Mouse (Mus musculus) inflammation-experienced regulatory T-cells, adult 16 weeks (primary cell): ENCODE measurements around the gene Olfr659. TPM values are rescaled to one million over a fixed set of nuclear protein-coding genes. Genes with fewer than 3 reads are reported as not detected.

Experiments
- polyA plus RNA-seq: library from polyadenylated mRNA; unstranded; fragments of 100-300 nt; shearing (Covaris generic); gene quantifications from one replicate; pipeline ENCODE4 v1.2.1, GENCODE M21; 2017

Olfr659 gene
- polyA plus RNA-seq: 0.10 TPM

DNA sequence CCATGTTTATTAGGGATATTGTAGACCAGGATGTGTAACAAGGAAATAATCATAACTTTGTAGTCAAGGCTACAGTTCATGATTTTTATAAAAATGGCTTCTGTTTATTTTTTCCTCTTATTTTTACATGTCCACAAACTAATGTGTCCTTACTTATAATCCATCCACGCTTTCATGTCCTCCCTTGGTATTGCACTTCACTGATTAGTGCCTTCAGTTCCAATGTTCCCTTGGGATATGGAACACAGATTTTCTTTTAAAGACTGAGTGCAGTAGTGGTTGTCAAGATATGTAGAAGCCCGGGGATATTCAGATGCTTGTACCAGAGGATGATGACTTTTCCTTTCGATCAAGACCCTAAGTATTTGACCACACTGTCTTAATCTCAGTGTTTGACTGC is at the start of gene Olfr659:
Gene Olfr659, plus strand, starts transcription at position 301 of the 400 bp plus-strand sequence.

GRCm38 (mm10) chr7:104624494-104624893 is 42.1 kb upstream of the Olfr659 start, which contains the start of gene Olfr657:
Gene Olfr657, plus strand, starts transcription at chr7:104624794.

GRCm38 (mm10) chr7:104646841-104647482 is 19.6 kb upstream of the Olfr659 start, which contains the start of gene Olfr658:
Gene Olfr658, minus strand, starts transcription at chr7:104647305.

GRCm38 (mm10) chr7:104686201-104686600 is 19.6 kb downstream of the Olfr659 start, which contains the start of gene Olfr661:
Gene Olfr661, plus strand, starts transcription at chr7:104686501.

Other genes starting within 250 kb of the Olfr659 start
- 67.1 TPM for gene Trim30a, start 201.6 kb upstream of the Olfr659 start, polyA plus RNA-seq
- 28.0 TPM for gene Trim30d, start 158.9 kb upstream of the Olfr659 start, polyA plus RNA-seq
- gene Olfr651, start 116.6 kb upstream of the Olfr659 start, polyA plus RNA-seq: not detected
- not detected for gene Olfr652, start 105.9 kb upstream of the Olfr659 start, polyA plus RNA-seq
- not detected for gene Olfr653, start 89.4 kb upstream of the Olfr659 start, polyA plus RNA-seq
- not detected for gene Olfr654, start 79.7 kb upstream of the Olfr659 start, polyA plus RNA-seq
- not detected for gene Olfr655, start 65.0 kb upstream of the Olfr659 start, polyA plus RNA-seq
- gene Olfr656, start 52.8 kb upstream of the Olfr659 start, polyA plus RNA-seq: not detected
- not detected for gene Olfr657, start 42.0 kb upstream of the Olfr659 start, polyA plus RNA-seq
- gene Olfr658, start 19.4 kb upstream of the Olfr659 start, polyA plus RNA-seq: not detected
- gene Olfr661, start 19.7 kb downstream of the Olfr659 start, polyA plus RNA-seq: not detected
- not detected for gene Usp17le, start 110.7 kb downstream of the Olfr659 start, polyA plus RNA-seq
- not detected for gene Usp17lb, start 175.8 kb downstream of the Olfr659 start, polyA plus RNA-seq
- not detected for gene Usp17la, start 190.3 kb downstream of the Olfr659 start, polyA plus RNA-seq
- not detected for gene Olfr665, start 211.3 kb downstream of the Olfr659 start, polyA plus RNA-seq
- gene Olfr666, start 229.2 kb downstream of the Olfr659 start, polyA plus RNA-seq: not detected